In the genomic region with DNA sequence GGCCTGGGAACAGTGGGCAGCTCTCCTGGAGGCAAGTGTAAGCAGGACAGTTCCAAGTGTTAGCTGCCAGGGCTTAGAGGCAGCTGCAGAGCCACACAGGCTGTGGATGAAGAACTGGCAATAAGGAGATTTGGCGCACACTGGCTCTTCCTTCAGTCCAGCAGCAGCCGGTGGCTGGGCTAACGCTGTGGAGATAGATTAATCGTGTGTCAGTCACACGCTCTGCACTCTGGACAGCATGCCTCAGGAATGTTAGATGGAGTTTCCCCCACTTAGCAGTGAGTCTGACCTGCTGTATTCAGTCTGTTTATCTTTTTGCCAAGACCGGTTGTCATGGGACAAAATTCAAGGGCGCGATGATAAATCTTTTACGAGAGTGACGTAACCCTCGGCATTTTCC, we compare ENCODE assay signal across 9 mouse cellular contexts. TPM values are rescaled to one million over a fixed set of nuclear protein-coding genes. Genes with fewer than 3 reads are reported as not detected.
DNase-seq lines count a peak whose midpoint lies in the region; ATAC-seq and TF ChIP-seq lines count a peak whose summit lies in the region.
"Had no signal": no experiment of that assay in that cellular context is flagged by ENCODE, and none has a peak within 500 bp of the region (broad histone marks: within the 10 kb centered on the region; RNA-seq: fewer than 3 reads in every experiment).

No protein-coding gene starts in this region.

- no peak overlapping the region for H3K4me3 ChIP-seq in embryonic fibroblast, embryonic 13.5 days (ENCODE audit: insufficient read depth, low read length)
- H3K4me3 ChIP-seq in liver, adult 2 months (ENCODE audit: insufficient read depth, low read depth, low read length) = no peak overlapping the region
- H3K4me3 ChIP-seq in neural tube, embryonic 13.5 days = no peak overlapping the region
- H3K4me3 ChIP-seq: erythroblast, embryonic 14.5 days had no signal

- no peaks in the 10 kb centered on the region for H3K36me3 ChIP-seq in liver, adult 2 months (ENCODE audit: control insufficient read depth, insufficient read depth, low read length)
- no peaks in the 10 kb centered on the region for H3K36me3 ChIP-seq in neural tube, embryonic 13.5 days

- peak overlapping the region; percentile 24 for H3K9ac ChIP-seq in liver, adult 2 months (ENCODE audit: low read depth, low read length)
- H3K9ac ChIP-seq in neural tube, embryonic 13.5 days = no peak overlapping the region

- no peaks in the 10 kb centered on the region for H3K9me3 ChIP-seq in neural tube, embryonic 13.5 days

- H3K4me1 ChIP-seq in embryonic fibroblast, embryonic 13.5 days (ENCODE audit: control insufficient read depth, insufficient read depth, low read length) = peaks cover 45% of the 10 kb centered on the region
- H3K4me1 ChIP-seq in liver, adult 2 months (ENCODE audit: control insufficient read depth, insufficient read depth, low read length) = peaks cover 44% of the 10 kb centered on the region
- H3K4me1 ChIP-seq in neural tube, embryonic 13.5 days (replicated peaks) = peaks cover 47% of the 10 kb centered on the region

- H3K4me2 ChIP-seq in neural tube, embryonic 13.5 days = no peak overlapping the region

- TF ChIP-seq CTCF in embryonic fibroblast, embryonic 13.5 days (IDR thresholded peaks at IDR 0.05; ENCODE audit: borderline replicate concordance, insufficient read depth, low read length) = no peak
- TF ChIP-seq CTCF in liver, adult 2 months (IDR thresholded peaks at IDR 0.05; ENCODE audit: low read depth, low read length) = no peak

- peak; percentile 59; the same call in 1 of the 2 replicates for ATAC-seq in neural tube, embryonic 13.5 days (ENCODE audit: low read depth)
- ATAC-seq in CD4-positive, CD25-positive, alpha-beta regulatory T cell, adult 4 months = no peak

- peak; percentile 14 for DNase-seq in layer of hippocampus, adult 9-11 months
- no peak for DNase-seq in layer of hippocampus, adult 9-10 months (ENCODE audit: low spot score)
- DNase-seq in heart, postnatal 36 days = peak; percentile 34 to 35
- DNase-seq in liver, adult 2 months (ENCODE audit: extremely low read depth, low read depth, low spot score) = peak; percentile 98
- no peak for DNase-seq in left cerebral cortex, postnatal 36 days (ENCODE audit: low spot score in 2 of 2)

- peaks cover 32% of the 10 kb centered on the region; the same call in 1 of the 2 replicates for H3K79me2 ChIP-seq in liver, adult 2 months (ENCODE audit: control insufficient read depth, insufficient read depth, low read length)

- intact Hi-C loops in heart, postnatal 36 days (cut with DNase I) = loop anchor here (2.0 kb wide), 1 partner anchor 35 kb away; no protein-coding TSS in a partner anchor
- intact Hi-C loops in left cerebral cortex, postnatal 36 days (cut with DNase I) = no loop called here

- no peaks in the 10 kb centered on the region for H3K27me3 ChIP-seq in liver, adult 2 months (ENCODE audit: control insufficient read depth, insufficient read depth, low read length)
- no peaks in the 10 kb centered on the region for H3K27me3 ChIP-seq in neural tube, embryonic 13.5 days

- WGBS in liver, adult 2 months = 6% methylated on average over 11 of the region's 11 CpGs
- WGBS in neural tube, embryonic 13.5 days = 61% methylated on average over 11 of the region's 11 CpGs

- H3K27ac ChIP-seq in embryonic fibroblast, embryonic 13.5 days (ENCODE audit: insufficient read depth, low read length) = peak overlapping the region; percentile 6; the same call in 1 of the 2 replicates
- H3K27ac ChIP-seq in liver, adult 2 months (replicated peaks; ENCODE audit: insufficient read depth, low read depth, low read length) = peak overlapping the region; percentile 89
- H3K27ac ChIP-seq in neural tube, embryonic 13.5 days (replicated peaks) = 0 out of 2 replicates have a peak overlapping the region, but pooled peaks have one; percentile 39

- no peak for TF ChIP-seq POLR2A in embryonic fibroblast, embryonic 13.5 days (IDR thresholded peaks at IDR 0.05; ENCODE audit: low read depth, low read length)
- no peak for TF ChIP-seq POLR2A in liver, adult 2 months (IDR thresholded peaks at IDR 0.05; ENCODE audit: extremely low read depth, insufficient read depth, low read length)

RNA-seq across cellular contexts. Expression of a gene that starts 35.9 kb away (rescaled TPM):
- polyA plus RNA-seq in embryonic fibroblast, embryonic 13.5 days (2011; ENCODE audit: insufficient read length, low read depth, missing spikeins) = 190 and 401 TPM in 2 replicates
- 10 to 100 TPM; 23.0 to 24.1 TPM for total RNA-seq in heart, postnatal 36 days (2021)
- 27.8 and 34.6 TPM in 2 replicates for total RNA-seq in liver, adult 2 months (2014; rRNA removed)
- 10.6 and 15.9 TPM in 2 replicates for polyA plus RNA-seq in liver, adult 2 months (2012; rRNA removed)
- polyA plus RNA-seq in neural tube, embryonic 13.5 days (2015; fragmentation: Nextera tagmentation; extraction: Ambion mirVana) = 8.2 and 10.7 TPM in 2 replicates
- polyA plus RNA-seq in CD4-positive, CD25-positive, alpha-beta regulatory T cell, adult 4 months (2017; shearing (Covaris generic)) = 1 to 10 TPM; 5.0 to 7.5 TPM
- total RNA-seq in left cerebral cortex, postnatal 36 days (2021) = 10 to 100 TPM; 20.7 to 44.9 TPM

Comparison
In these comparisons a context has a peak if more than half of its experiments do, and no peak if none do; other contexts are left out.
1. DNase-seq: peak in layer of hippocampus, adult 9-11 months (single experiment), heart, postnatal 36 days (2 of 2) and liver, adult 2 months (single experiment); none in layer of hippocampus, adult 9-10 months (single experiment) and left cerebral cortex, postnatal 36 days (0 of 2).
2. H3K27ac ChIP-seq: peak in every context shown above with its lines; median percentile 89 in liver, adult 2 months; 39 in neural tube, embryonic 13.5 days; 6 in embryonic fibroblast, embryonic 13.5 days.
3. RNA of a gene that starts 35.9 kb away (polyA plus RNA-seq): 190 to 401 TPM in embryonic fibroblast, embryonic 13.5 days; 10.6 to 15.9 TPM in liver, adult 2 months, 8.2 to 10.7 TPM in neural tube, embryonic 13.5 days and 5.0 to 7.5 TPM in CD4-positive, CD25-positive, alpha-beta regulatory T cell, adult 4 months; every median in the first group is over 10 times any median in the second.